Mouse (Mus musculus): ENCODE results near the gene Ccr8. TPM values are rescaled to one million over a fixed set of nuclear protein-coding genes. Genes with fewer than 3 reads are reported as not detected.

Ccr8 gene
- polyA plus RNA-seq, 1 experiment from 2014 or later, result 0.07 TPM

- DNase-seq (ENCODE audit: low spot score), result peak; percentile 20
- TF ChIP-seq EP300 (optimal IDR thresholded peaks at IDR 0.05) (no peak), CTCF (IDR thresholded peaks at IDR 0.05; ENCODE audit: low read depth) (no peak)
- Histone ChIP-seq H3K27me3 (ENCODE audit: control insufficient read depth, insufficient read depth, low read length) (no peaks in the 10 kb centered on the region), H3K36me3 (ENCODE audit: control insufficient read depth, insufficient read depth, low read length) (peaks cover 8% of the 10 kb centered on the region; the same call in 1 of the 2 replicates), H3K4me2 (replicated peaks; ENCODE audit: low read depth) (no peak overlapping the region), H3K27ac (replicated peaks) (0 out of 2 replicates have a peak overlapping the region, but pooled peaks have one; percentile 56), H3K4me3 (ENCODE audit: low read depth, low read length) (no peak overlapping the region), H3K9me3 (ENCODE audit: control insufficient read depth, low read length) (no peaks in the 10 kb centered on the region), H3K9ac (ENCODE audit: low read length) (no peak overlapping the region), H3K4me1 (replicated peaks; ENCODE audit: control insufficient read depth, insufficient read depth) (no peaks in the 10 kb centered on the region)
- ATAC-seq (ENCODE audit: low FRiP score, low TSS enrichment), result no peak
- WGBS, result 90% methylated on average over 2 of the region's 2 CpGs
These were observed 22.9 kb downstream of the Ccr8 start for GRCm38 (mm10) chr9:120114789-120115151.

GRCm38 (mm10) chr9:120115580-120115979 is 23.7 kb downstream of the Ccr8 start:
- H3K27ac ChIP-seq (replicated peaks), result peak overlapping the region; percentile 59

DNA sequence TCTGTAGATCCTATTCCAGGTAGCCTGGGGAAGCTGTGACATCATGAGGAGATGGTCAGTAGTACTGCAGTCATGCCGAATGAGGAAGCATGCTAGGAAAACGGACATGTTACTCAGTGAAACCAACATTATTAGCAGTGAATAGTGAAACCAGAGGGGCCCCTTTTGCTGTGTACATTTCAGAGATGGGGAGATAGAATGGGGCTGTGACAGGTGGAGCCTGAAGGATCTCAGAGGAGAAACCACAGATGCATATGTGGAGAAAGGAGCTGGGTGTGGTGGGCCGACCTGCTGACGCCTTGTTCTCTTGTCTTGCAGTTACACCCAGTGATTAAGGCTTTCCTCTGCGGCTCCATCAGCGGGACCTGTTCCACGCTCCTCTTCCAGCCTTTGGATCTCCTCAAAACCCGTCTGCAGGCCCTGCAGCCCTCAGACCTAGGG is 24.3 kb downstream of the Ccr8 start:
- TF ChIP-seq EP300 (optimal IDR thresholded peaks at IDR 0.05), result no peak
- no peak for TF ChIP-seq CTCF (IDR thresholded peaks at IDR 0.05; ENCODE audit: low read depth)
- Histone ChIP-seq H3K36me3 (ENCODE audit: control insufficient read depth, insufficient read depth, low read length) (peaks cover 8% of the 10 kb centered on the region; the same call in 1 of the 2 replicates), H3K27ac (replicated peaks) (peak overlapping the region; percentile 59), H3K9me3 (ENCODE audit: control insufficient read depth, low read length) (no peaks in the 10 kb centered on the region), H3K27me3 (ENCODE audit: control insufficient read depth, insufficient read depth, low read length) (no peaks in the 10 kb centered on the region), H3K4me2 (replicated peaks; ENCODE audit: low read depth) (no peak overlapping the region), H3K4me1 (replicated peaks; ENCODE audit: control insufficient read depth, insufficient read depth) (no peaks in the 10 kb centered on the region), H3K4me3 (ENCODE audit: low read depth, low read length) (no peak overlapping the region), H3K9ac (ENCODE audit: low read length) (no peak overlapping the region)
- 55% methylated on average over 8 of the region's 8 CpGs for WGBS
- peak; percentile 52 for DNase-seq (ENCODE audit: low spot score)
- ATAC-seq (ENCODE audit: low FRiP score, low TSS enrichment), result peak; percentile 66

More at GRCm38 (mm10) chr9:120115580-120115979, 23.7 kb downstream of the Ccr8 start:
- Histone ChIP-seq H3K4me1 (replicated peaks; ENCODE audit: control insufficient read depth, insufficient read depth) (no peaks in the 10 kb centered on the region), H3K9ac (ENCODE audit: low read length) (0 out of 2 replicates have a peak overlapping the region, but pooled peaks have one; percentile 8), H3K4me2 (replicated peaks; ENCODE audit: low read depth) (no peak overlapping the region), H3K4me3 (ENCODE audit: low read depth, low read length) (no peak overlapping the region), H3K9me3 (ENCODE audit: control insufficient read depth, low read length) (no peaks in the 10 kb centered on the region), H3K27me3 (ENCODE audit: control insufficient read depth, insufficient read depth, low read length) (no peaks in the 10 kb centered on the region), H3K36me3 (ENCODE audit: control insufficient read depth, insufficient read depth, low read length) (peaks cover 8% of the 10 kb centered on the region; the same call in 1 of the 2 replicates)
- no peak; the same call in 1 of the 2 replicates for ATAC-seq (ENCODE audit: low FRiP score, low TSS enrichment)
- TF ChIP-seq EP300 (optimal IDR thresholded peaks at IDR 0.05), result no peak
- no peak for TF ChIP-seq CTCF (IDR thresholded peaks at IDR 0.05; ENCODE audit: low read depth)
- WGBS, result 59% methylated on average over 5 of the region's 5 CpGs
- DNase-seq (ENCODE audit: low spot score), result no peak

DNA sequence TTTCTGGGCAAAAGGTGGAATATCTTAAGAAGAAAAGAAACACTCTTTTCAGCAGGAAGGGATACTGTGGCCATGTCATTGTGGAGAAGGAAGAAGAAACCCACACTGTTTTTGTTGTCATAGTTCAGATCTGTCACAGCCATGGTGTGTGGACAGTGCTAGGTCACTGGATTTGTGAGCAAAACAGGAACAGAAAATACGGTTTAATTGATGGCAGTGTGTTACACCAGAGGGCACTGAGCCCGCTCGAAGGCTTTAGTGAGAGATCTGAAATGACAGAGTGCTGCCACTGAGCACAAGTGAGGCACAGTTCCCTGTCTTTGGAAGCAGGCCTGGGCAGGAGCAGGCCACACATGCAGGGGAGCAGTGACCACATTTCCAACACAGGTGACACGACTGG is 26.3 kb downstream of the Ccr8 start:
- Histone ChIP-seq H3K27ac (replicated peaks) (peak overlapping the region; percentile 61), H3K4me3 (ENCODE audit: low read depth, low read length) (no peak overlapping the region), H3K4me2 (replicated peaks; ENCODE audit: low read depth) (no peak overlapping the region), H3K9me3 (ENCODE audit: control insufficient read depth, low read length) (no peaks in the 10 kb centered on the region), H3K4me1 (replicated peaks; ENCODE audit: control insufficient read depth, insufficient read depth) (no peaks in the 10 kb centered on the region), H3K36me3 (ENCODE audit: control insufficient read depth, insufficient read depth, low read length) (peaks cover 10% of the 10 kb centered on the region; the same call in 1 of the 2 replicates), H3K9ac (ENCODE audit: low read length) (no peak overlapping the region), H3K27me3 (ENCODE audit: control insufficient read depth, insufficient read depth, low read length) (no peaks in the 10 kb centered on the region)
- WGBS, result 82% methylated on average over 4 of the region's 4 CpGs
- TF ChIP-seq CTCF (IDR thresholded peaks at IDR 0.05; ENCODE audit: low read depth) (no peak), EP300 (optimal IDR thresholded peaks at IDR 0.05) (no peak)
- DNase-seq (ENCODE audit: low spot score) (no peak), ATAC-seq (ENCODE audit: low FRiP score, low TSS enrichment) (0 out of 2 replicates have a peak, but pooled peaks have one; percentile 6)

DNA sequence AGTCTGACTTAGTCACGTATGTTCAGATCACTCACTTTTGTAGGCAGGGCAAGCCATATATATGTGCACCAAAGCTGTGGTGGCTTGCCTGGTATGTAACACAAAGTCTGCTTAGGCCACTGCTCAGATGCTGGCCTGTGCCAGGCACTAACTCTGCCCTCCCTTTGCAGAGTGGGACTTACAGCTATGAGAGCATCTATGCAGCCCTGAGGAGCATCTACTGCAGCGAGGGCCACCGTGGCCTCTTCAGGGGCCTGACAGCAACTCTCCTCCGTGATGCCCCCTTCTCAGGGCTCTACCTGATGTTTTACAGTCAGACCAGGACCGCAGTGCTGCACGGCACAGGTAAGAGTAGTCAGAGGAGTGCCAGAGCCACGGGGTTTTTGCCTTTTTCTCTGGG is 28.6 kb downstream of the Ccr8 start:
- Histone ChIP-seq H3K36me3 (ENCODE audit: control insufficient read depth, insufficient read depth, low read length) (peaks cover 10% of the 10 kb centered on the region; the same call in 1 of the 2 replicates), H3K9ac (ENCODE audit: low read length) (no peak overlapping the region), H3K4me3 (ENCODE audit: low read depth, low read length) (no peak overlapping the region), H3K4me1 (replicated peaks; ENCODE audit: control insufficient read depth, insufficient read depth) (no peaks in the 10 kb centered on the region), H3K27ac (replicated peaks) (no peak overlapping the region), H3K27me3 (ENCODE audit: control insufficient read depth, insufficient read depth, low read length) (no peaks in the 10 kb centered on the region), H3K9me3 (ENCODE audit: control insufficient read depth, low read length) (no peaks in the 10 kb centered on the region), H3K4me2 (replicated peaks; ENCODE audit: low read depth) (no peak overlapping the region)
- 90% methylated on average over 7 of the region's 7 CpGs for WGBS
- no peak for TF ChIP-seq EP300 (optimal IDR thresholded peaks at IDR 0.05)
- TF ChIP-seq CTCF (IDR thresholded peaks at IDR 0.05; ENCODE audit: low read depth), result no peak
- DNase-seq (ENCODE audit: low spot score) (no peak), ATAC-seq (ENCODE audit: low FRiP score, low TSS enrichment) (no peak)

- Histone ChIP-seq H3K36me3 (ENCODE audit: control insufficient read depth, insufficient read depth, low read length) (peaks cover 12% of the 10 kb centered on the region; the same call in 1 of the 2 replicates), H3K9ac (ENCODE audit: low read length) (0 out of 2 replicates have a peak overlapping the region, but pooled peaks have one; percentile 41), H3K27me3 (ENCODE audit: control insufficient read depth, insufficient read depth, low read length) (no peaks in the 10 kb centered on the region), H3K27ac (replicated peaks) (peak overlapping the region; percentile 42; the same call in 1 of the 2 replicates), H3K4me2 (replicated peaks; ENCODE audit: low read depth) (peak overlapping the region; percentile 46), H3K4me3 (ENCODE audit: low read depth, low read length) (peak overlapping the region; percentile 25; the same call in 1 of the 2 replicates), H3K9me3 (ENCODE audit: control insufficient read depth, low read length) (no peaks in the 10 kb centered on the region), H3K4me1 (replicated peaks; ENCODE audit: control insufficient read depth, insufficient read depth) (no peaks in the 10 kb centered on the region)
- no peak for TF ChIP-seq EP300 (optimal IDR thresholded peaks at IDR 0.05)
- TF ChIP-seq CTCF (IDR thresholded peaks at IDR 0.05; ENCODE audit: low read depth), result no peak
- DNase-seq (ENCODE audit: low spot score) (no peak), ATAC-seq (ENCODE audit: low FRiP score, low TSS enrichment) (no peak)
- WGBS, result 40% methylated on average over 11 of the region's 11 CpGs
These were observed 35.0 kb downstream of the Ccr8 start for GRCm38 (mm10) chr9:120126868-120127267.
